Mouse (Mus musculus) myocyte (in vitro differentiated cells): ENCODE measurements around the gene Tpcn2. TPM values are rescaled to one million over a fixed set of nuclear protein-coding genes. Genes with fewer than 3 reads are reported as not detected.

ENCODE experiments used
- H3K27me3 ChIP-seq: one replicate; pipeline ENCODE4 v1.6.1; 2011; ENCODE audit not compliant: control insufficient read depth, insufficient read depth, insufficient read length
- H3K36me3 ChIP-seq: one replicate; pipeline ENCODE4 v1.6.1; 2011; ENCODE audit not compliant: control insufficient read depth, insufficient read depth
- H3K4me2 ChIP-seq: one replicate; pipeline ENCODE4 v1.6.1; 2011; ENCODE audit warnings: low read depth, control low read depth
- H3K4me3 ChIP-seq: one replicate; pipeline ENCODE4 v1.5.1; 2011; ENCODE audit warnings: mild to moderate bottlenecking, control low read depth, moderate library complexity
- H3K79me2 ChIP-seq: one replicate; pipeline ENCODE4 v1.6.1; 2011; ENCODE audit not compliant: control insufficient read depth, insufficient read depth
- H3ac ChIP-seq: one replicate; pipeline ENCODE4 v1.6.1; 2011; ENCODE audit not compliant: control insufficient read depth, insufficient read length
- CEBPB ChIP-seq: IDR thresholded peaks from 2 replicates; pipeline ENCODE4 v1.6.1; 2011; ENCODE audit warnings: mild to moderate bottlenecking, moderate library complexity; ENCODE audit not compliant: poor library complexity, insufficient read depth, severe bottlenecking
- E2F4 ChIP-seq: IDR thresholded peaks from one replicate; pipeline ENCODE4 v1.6.1; 2011; ENCODE audit warnings: mild to moderate bottlenecking, control low read depth, moderate library complexity; ENCODE audit not compliant: insufficient read depth
- MAX ChIP-seq: IDR thresholded peaks from one replicate; pipeline ENCODE4 v1.6.1; 2011; ENCODE audit warnings: low read depth, mild to moderate bottlenecking, control low read depth
- MYOD1 ChIP-seq, 3 experiments: IDR thresholded peaks; one replicate each; pipeline ENCODE4 v1.6.1; 2011; ENCODE audit warnings: control low read depth in 2 of 3, low read depth in 2 of 3, mild to moderate bottlenecking in 2 of 3, moderate library complexity in 1 of 3; ENCODE audit not compliant: insufficient read length in 2 of 3, control insufficient read depth in 1 of 3
- MYOG ChIP-seq, 3 experiments: IDR thresholded peaks; one replicate each; pipeline ENCODE4 v1.6.1; 2011; ENCODE audit warnings: control low read depth in 2 of 3, low read depth in 2 of 3, mild to moderate bottlenecking in 2 of 3; ENCODE audit not compliant: insufficient read length in 2 of 3, control insufficient read depth in 1 of 3, insufficient read depth in 1 of 3
- POLR2A ChIP-seq: IDR thresholded peaks from one replicate; pipeline ENCODE4 v1.6.1; 2011; ENCODE audit warnings: low read depth, mild to moderate bottlenecking, control low read depth, moderate library complexity; ENCODE audit not compliant: insufficient read length
- POLR2AphosphoS2 ChIP-seq: IDR thresholded peaks from one replicate; pipeline ENCODE4 v1.6.1; 2011; ENCODE audit warnings: low read depth, control low read depth; ENCODE audit not compliant: insufficient read length
- REST ChIP-seq: IDR thresholded peaks from one replicate; pipeline ENCODE4 v1.6.1; 2011; ENCODE audit warnings: mild to moderate bottlenecking, control low read depth, moderate library complexity; ENCODE audit not compliant: insufficient read depth, insufficient read length
- SRF ChIP-seq: IDR thresholded peaks from one replicate; pipeline ENCODE4 v1.6.1; 2011; ENCODE audit warnings: low read depth; ENCODE audit not compliant: control insufficient read depth, insufficient read length
- TCF12 ChIP-seq: IDR thresholded peaks from one replicate; pipeline ENCODE4 v1.6.1; 2011; ENCODE audit warnings: mild to moderate bottlenecking, control low read depth; ENCODE audit not compliant: poor library complexity, insufficient read depth, severe bottlenecking
- TCF3 ChIP-seq: IDR thresholded peaks from one replicate; pipeline ENCODE4 v1.6.1; 2011; ENCODE audit warnings: low read depth, control low read depth; ENCODE audit not compliant: insufficient read length
- USF1 ChIP-seq: IDR thresholded peaks from one replicate; pipeline ENCODE4 v1.6.1; 2011; ENCODE audit warnings: low read depth, mild to moderate bottlenecking, control low read depth, moderate library complexity
- polyA plus RNA-seq: library from polyadenylated mRNA; unstranded; fragments of >200 nt; fragmentation: generic; extraction: Trizol; gene quantifications from one replicate; pipeline ENCODE4 v1.2.1, GENCODE M21; 2012; ENCODE audit warnings: missing spikeins

Gene Tpcn2
- polyA plus RNA-seq, 1 experiment: 4.4 TPM

GRCm38 (mm10) chr7:145239736-145240505 is 43.9 kb downstream of the Tpcn2 start:
- H3K79me2 ChIP-seq: no peaks in the 10 kb centered on the region
- no peak for TF ChIP-seq MYOD1 (IDR thresholded peaks at IDR 0.05; ENCODE audit: control insufficient read depth in 1 of 3, insufficient read length in 2 of 3, low read depth in 2 of 3)
- TF ChIP-seq CEBPB: no peak
- TF ChIP-seq POLR2AphosphoS2: no peak
- TF ChIP-seq SRF: no peak
- no peak for TF ChIP-seq E2F4
- no peak for TF ChIP-seq USF1
- TF ChIP-seq POLR2A: no peak
- no peak for TF ChIP-seq MAX
- no peak for TF ChIP-seq MYOG (IDR thresholded peaks at IDR 0.05; ENCODE audit: control insufficient read depth in 1 of 3, insufficient read depth in 1 of 3, insufficient read length in 2 of 3, low read depth in 2 of 3)
- TF ChIP-seq TCF12: no peak
- no peak for TF ChIP-seq TCF3
- TF ChIP-seq REST: no peak
- H3K27me3 ChIP-seq: no peaks in the 10 kb centered on the region
- H3K36me3 ChIP-seq: no peaks in the 10 kb centered on the region
- no peak overlapping the region for H3ac ChIP-seq
- no peak overlapping the region for H3K4me2 ChIP-seq
- no peak overlapping the region for H3K4me3 ChIP-seq

- no peaks in the 10 kb centered on the region for H3K36me3 ChIP-seq
- H3K4me3 ChIP-seq: no peak overlapping the region
Observed at GRCm38 (mm10) chr7:145239145-145239544, 44.7 kb downstream of the Tpcn2 start.

GRCm38 (mm10) chr7:145234841-145235790 is 48.7 kb downstream of the Tpcn2 start:
- H3K36me3 ChIP-seq: no peaks in the 10 kb centered on the region
- no peak overlapping the region for H3K4me3 ChIP-seq
- TF ChIP-seq USF1: no peak
- no peak for TF ChIP-seq TCF3
- no peak for TF ChIP-seq POLR2A
- no peak overlapping the region for H3ac ChIP-seq
- H3K4me2 ChIP-seq: no peak overlapping the region
- H3K27me3 ChIP-seq: no peaks in the 10 kb centered on the region
- H3K79me2 ChIP-seq: no peaks in the 10 kb centered on the region

More at GRCm38 (mm10) chr7:145239145-145239544, 44.7 kb downstream of the Tpcn2 start:
- TF ChIP-seq POLR2AphosphoS2: no peak
- TF ChIP-seq CEBPB: no peak
- TF ChIP-seq MYOG (IDR thresholded peaks at IDR 0.05; ENCODE audit: control insufficient read depth in 1 of 3, insufficient read depth in 1 of 3, insufficient read length in 2 of 3, low read depth in 2 of 3): no peak
- no peak for TF ChIP-seq MYOD1 (IDR thresholded peaks at IDR 0.05; ENCODE audit: control insufficient read depth in 1 of 3, insufficient read length in 2 of 3, low read depth in 2 of 3)
- no peak for TF ChIP-seq TCF12
- no peaks in the 10 kb centered on the region for H3K27me3 ChIP-seq
- H3K4me2 ChIP-seq: no peak overlapping the region
- H3ac ChIP-seq: no peak overlapping the region
- H3K79me2 ChIP-seq: no peaks in the 10 kb centered on the region

- no peak for TF ChIP-seq E2F4
- TF ChIP-seq POLR2AphosphoS2: no peak
- TF ChIP-seq POLR2A: no peak
- TF ChIP-seq REST: no peak
- no peak for TF ChIP-seq CEBPB
- no peak for TF ChIP-seq MAX
- TF ChIP-seq MYOG (IDR thresholded peaks at IDR 0.05; ENCODE audit: control insufficient read depth in 1 of 3, insufficient read depth in 1 of 3, insufficient read length in 2 of 3, low read depth in 2 of 3): no peak
- TF ChIP-seq MYOD1 (IDR thresholded peaks at IDR 0.05; ENCODE audit: control insufficient read depth in 1 of 3, insufficient read length in 2 of 3, low read depth in 2 of 3): no peak
- TF ChIP-seq USF1: no peak
- TF ChIP-seq SRF: no peak
Observed at GRCm38 (mm10) chr7:145231659-145232058, 52.2 kb downstream of the Tpcn2 start.

More at GRCm38 (mm10) chr7:145231659-145232058, 52.2 kb downstream of the Tpcn2 start:
- H3K27me3 ChIP-seq: no peaks in the 10 kb centered on the region
- H3K4me3 ChIP-seq: no peak overlapping the region
- H3K36me3 ChIP-seq: no peaks in the 10 kb centered on the region
- no peaks in the 10 kb centered on the region for H3K79me2 ChIP-seq
- H3K4me2 ChIP-seq: no peak overlapping the region
- H3ac ChIP-seq: no peak overlapping the region
